Mouse (Mus musculus): ENCODE results near the gene Fpr-rs7.

Fpr-rs7 gene

DNA sequence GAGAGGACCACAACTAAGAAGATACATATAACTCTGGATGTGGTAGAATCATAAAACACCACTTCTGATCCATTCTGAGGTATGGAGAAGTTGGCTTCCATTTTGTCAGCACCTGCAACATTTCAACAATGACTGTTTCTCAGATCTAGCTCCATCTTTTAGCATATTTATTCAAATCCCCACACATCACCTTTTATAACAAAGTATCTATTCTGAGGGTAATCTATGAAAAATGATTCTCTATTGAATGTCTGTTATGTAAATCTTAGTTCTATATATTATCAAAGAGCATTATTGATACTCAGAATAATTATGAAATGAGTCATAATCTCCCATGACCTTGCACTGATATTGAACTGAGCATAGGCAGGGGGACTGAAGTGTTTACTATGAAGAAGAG lies at the start of gene Fpr-rs7:
TSS of gene Fpr-rs7 (minus strand) at position 101 of the 400 bp plus-strand sequence.
- no peak for DNase-seq (ENCODE audit: low spot score)

GRCm38 (mm10) chr17:20074090-20074489 lies 39.9 kb downstream of the Fpr-rs7 start:
- no peak for DNase-seq (ENCODE audit: low spot score)

GRCm38 (mm10) chr17:20071656-20072396 lies 42.2 kb downstream of the Fpr-rs7 start:
- no peak for DNase-seq (ENCODE audit: low spot score)
